ENCODE assay signal across 28 mouse cellular contexts in the genomic region with DNA sequence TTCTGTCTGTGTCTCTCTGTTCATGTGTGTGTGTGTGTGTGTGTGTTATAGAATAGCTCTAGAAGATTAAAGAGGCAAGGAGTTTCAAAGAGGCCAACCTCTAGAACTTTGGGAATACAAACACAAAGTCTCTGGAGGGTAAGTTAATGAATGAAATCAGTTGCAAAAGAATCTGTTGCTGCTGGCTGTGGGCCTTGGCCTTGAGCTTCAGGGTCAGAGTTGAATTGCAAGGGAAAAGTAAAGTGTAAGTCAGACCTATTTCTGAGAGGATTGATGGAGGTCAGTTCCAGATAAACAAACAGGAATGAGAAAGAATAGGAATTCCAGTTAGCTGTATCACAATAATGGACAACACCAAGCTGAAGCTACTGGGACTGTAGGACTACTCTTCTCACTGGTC.
DNase-seq lines count a peak whose midpoint lies in the region; ATAC-seq and TF ChIP-seq lines count a peak whose summit lies in the region.
"Had no signal": no experiment of that assay in that cellular context is flagged by ENCODE, and none has a peak within 500 bp of the region (broad histone marks: within the 10 kb centered on the region; RNA-seq: fewer than 3 reads in every experiment).

No protein-coding gene starts in this region.

- H3K36me3 ChIP-seq in kidney, embryonic 14.5 days (ENCODE audit: control insufficient read depth, insufficient read depth, low read length), result no peaks in the 10 kb centered on the region
- H3K36me3 ChIP-seq in intestine, postnatal 0 days (ENCODE audit: control insufficient read depth, insufficient read depth), result no peaks in the 10 kb centered on the region
- H3K36me3 ChIP-seq: forebrain, embryonic 10.5 days; hindbrain, embryonic 10.5 days; limb, embryonic 13.5 days; neural tube, embryonic 12.5 days had no signal

- H3K4me1 ChIP-seq in kidney, embryonic 14.5 days (ENCODE audit: control insufficient read depth, insufficient read depth, low read length), result no peaks in the 10 kb centered on the region
- no peaks in the 10 kb centered on the region for H3K4me1 ChIP-seq in intestine, postnatal 0 days (replicated peaks; ENCODE audit: control insufficient read depth, insufficient read depth, low read length)
- H3K4me1 ChIP-seq: forebrain, embryonic 10.5 days; hindbrain, embryonic 10.5 days; limb, embryonic 13.5 days; megakaryocyte, embryonic 14.5 days; neural tube, embryonic 12.5 days had no signal

- H3K27me3 ChIP-seq in kidney, embryonic 14.5 days (ENCODE audit: control insufficient read depth, insufficient read depth, low read length), result no peaks in the 10 kb centered on the region
- H3K27me3 ChIP-seq in intestine, postnatal 0 days (replicated peaks; ENCODE audit: control insufficient read depth, insufficient read depth, low read length), result no peaks in the 10 kb centered on the region
- H3K27me3 ChIP-seq: limb, embryonic 13.5 days; megakaryocyte, embryonic 14.5 days; neural tube, embryonic 12.5 days; Patski had no signal

- H3K27ac ChIP-seq in kidney, embryonic 14.5 days (ENCODE audit: low read depth, low read length), result no peak overlapping the region
- no peak overlapping the region for H3K27ac ChIP-seq in intestine, postnatal 0 days (ENCODE audit: low read depth, low read length)
- H3K27ac ChIP-seq: forebrain, embryonic 10.5 days; hindbrain, embryonic 10.5 days; hindbrain, postnatal 0 days; limb, embryonic 13.5 days; liver, embryonic 14.5 days; neural tube, embryonic 12.5 days; stomach, postnatal 0 days had no signal

- no peak for ATAC-seq in kidney, embryonic 14.5 days (ENCODE audit: low FRiP score, low TSS enrichment)
- ATAC-seq in intestine, postnatal 0 days, result no peak
- ATAC-seq: forebrain, embryonic 16.5 days; hindbrain, postnatal 0 days; Patski had no signal

- H3K4me2 ChIP-seq in kidney, embryonic 14.5 days (replicated peaks; ENCODE audit: low read depth, low read length), result no peak overlapping the region
- no peak overlapping the region for H3K4me2 ChIP-seq in intestine, postnatal 0 days (replicated peaks; ENCODE audit: low read depth)
- H3K4me2 ChIP-seq: heart, embryonic 11.5 days; limb, embryonic 13.5 days; lung, embryonic 14.5 days; neural tube, embryonic 12.5 days had no signal

- no peak overlapping the region for H3K9ac ChIP-seq in kidney, embryonic 14.5 days (ENCODE audit: low read depth, low read length)
- H3K9ac ChIP-seq in intestine, postnatal 0 days (ENCODE audit: low read depth, low read length), result no peak overlapping the region
- H3K9ac ChIP-seq: limb, embryonic 13.5 days; liver, embryonic 14.5 days; lung, embryonic 14.5 days; neural tube, embryonic 12.5 days had no signal

- H3K9me3 ChIP-seq in kidney, embryonic 14.5 days (ENCODE audit: control insufficient read depth, low read length), result no peaks in the 10 kb centered on the region
- no peaks in the 10 kb centered on the region for H3K9me3 ChIP-seq in intestine, postnatal 0 days (ENCODE audit: control insufficient read depth)
- H3K9me3 ChIP-seq: forebrain, embryonic 10.5 days; hindbrain, embryonic 10.5 days; limb, embryonic 13.5 days; megakaryocyte, embryonic 14.5 days; neural tube, embryonic 12.5 days had no signal

- H3K4me3 ChIP-seq in kidney, embryonic 14.5 days (ENCODE audit: low read length), result no peak overlapping the region
- H3K4me3 ChIP-seq in intestine, postnatal 0 days (ENCODE audit: low read depth, low read length), result no peak overlapping the region
- H3K4me3 ChIP-seq: forebrain, embryonic 10.5 days; hindbrain, embryonic 10.5 days; limb, embryonic 13.5 days; megakaryocyte, embryonic 14.5 days; neural tube, embryonic 12.5 days had no signal

- TF ChIP-seq CTCF in intestine, postnatal 0 days (IDR thresholded peaks at IDR 0.05; ENCODE audit: low read depth), result no peak

- DNase-seq in kidney, adult 8-10 months, result peak; percentile 1 to 7
- peak; percentile 80 for DNase-seq in adrenal gland, adult 2 months
- peak; percentile 46 for DNase-seq in adrenal gland, postnatal 25 days
- DNase-seq in kidney, postnatal 36 days, result peak; percentile 24 to 29
- DNase-seq in thymus, postnatal 36 days, result no peak
- DNase-seq: cerebellum, adult 18-20 months; cerebellum, postnatal 14 days; gastrocnemius, postnatal 14 days; heart, adult 11 months; layer of hippocampus, adult 9-11 months; lung, embryonic 14.5 days; lung, postnatal 36 days; midbrain, embryonic 14.5 days; right cerebral cortex, postnatal 14 days; thymus, adult 2 months had no signal

Comparison
In these comparisons a context has a peak if more than half of its experiments do, and no peak if none do; other contexts are left out.
1. DNase-seq: peak in kidney, adult 8-10 months (2 of 2), adrenal gland, adult 2 months (single experiment), adrenal gland, postnatal 25 days (single experiment) and kidney, postnatal 36 days (2 of 2); none in thymus, postnatal 36 days (0 of 2).